Mouse (Mus musculus) bone marrow macrophage, adult 2 months (primary cell): ENCODE data around the gene Olfr1028. TPM values are rescaled to one million over a fixed set of nuclear protein-coding genes. Genes with fewer than 3 reads are reported as not detected.

ENCODE experiments used
- H3K27ac ChIP-seq: 2 replicates; pipeline ENCODE4 v1.5.1; 2012; ENCODE audit warnings: low read depth, low read length; ENCODE audit not compliant: insufficient read depth
- H3K4me1 ChIP-seq: 2 replicates; pipeline ENCODE4 v1.6.1; 2012; ENCODE audit warnings: low read length; ENCODE audit not compliant: control insufficient read depth, insufficient read depth
- H3K4me3 ChIP-seq: 2 replicates; pipeline ENCODE4 v1.5.1; 2012; ENCODE audit warnings: mild to moderate bottlenecking, low read length, moderate library complexity; ENCODE audit not compliant: insufficient read depth
- CTCF ChIP-seq: IDR thresholded peaks from 2 replicates; pipeline ENCODE4 v1.5.1; 2012; ENCODE audit warnings: low read depth, mild to moderate bottlenecking, low read length, moderate library complexity
- POLR2A ChIP-seq: IDR thresholded peaks from 2 replicates; pipeline ENCODE4 v1.6.1; 2012; ENCODE audit warnings: mild to moderate bottlenecking, low read depth, low read length, borderline replicate concordance
- polyA plus RNA-seq: library from polyadenylated mRNA; stranded (reverse); fragments of >200 nt; gene quantifications from 2 replicates; pipeline ENCODE4 v1.2.4, GENCODE M21; 2012; ENCODE audit not compliant: missing spikeins, insufficient read depth, insufficient read length

Gene Olfr1028
- not detected in 2 replicates for polyA plus RNA-seq

DNA sequence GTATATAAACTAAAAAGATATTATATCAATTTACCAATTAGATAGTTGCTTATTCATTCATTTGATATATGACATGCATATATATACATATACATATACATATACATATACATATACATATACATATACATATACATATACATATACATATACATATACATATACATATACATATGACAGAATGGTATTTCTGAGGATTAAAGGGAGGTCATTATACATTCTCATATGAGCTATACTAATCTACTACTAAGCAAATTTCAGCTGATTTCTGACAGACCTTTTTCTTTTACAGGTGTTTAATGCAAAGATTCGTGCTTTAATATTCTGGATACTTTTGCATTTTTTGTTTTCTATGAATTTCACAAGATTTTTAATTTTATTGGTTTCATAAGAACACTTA, at the start of gene Olfr1028:
Gene Olfr1028, plus strand, starts transcription at position 301 of the 400 bp plus-strand sequence.
- Histone ChIP-seq H3K27ac (no peak within 1 kb of the TSS), H3K4me1 (no peaks in the 10 kb centered on the region)
- TF ChIP-seq POLR2A, result no peak
- no peak for TF ChIP-seq CTCF

GRCm38 (mm10) chr2:85904952-85905351, 45.3 kb upstream of the Olfr1028 start, which contains the start of gene Olfr1024:
TSS of gene Olfr1024 (minus strand) at chr2:85905052.
- TF ChIP-seq POLR2A (no peak), CTCF (no peak)
- no peak within 1 kb of the TSS for H3K27ac ChIP-seq
- no peak within 1 kb of the TSS for H3K4me3 ChIP-seq
- H3K4me1 ChIP-seq, result no peaks in the 10 kb centered on the region

More for the DNA sequence above, at the start of gene Olfr1028:
- no peak within 1 kb of the TSS for H3K4me3 ChIP-seq

DNA sequence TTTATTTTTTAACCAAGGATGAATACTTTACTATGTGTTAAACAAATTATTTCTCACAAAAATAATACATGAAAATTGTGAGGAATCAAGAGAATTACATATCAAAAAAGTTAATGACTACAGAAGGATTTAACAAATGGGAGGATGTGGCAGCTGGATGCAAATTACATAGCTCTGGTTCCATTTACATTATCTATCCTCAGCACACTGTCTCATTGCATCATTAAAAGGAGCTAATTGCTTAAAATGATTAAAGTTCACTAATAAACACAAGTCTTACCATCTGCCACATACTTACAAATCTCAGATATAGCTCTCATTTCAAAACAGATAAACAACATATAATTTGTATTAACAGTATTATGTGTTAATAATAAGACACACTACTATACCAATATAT, 37.0 kb upstream of the Olfr1028 start:
- TF ChIP-seq POLR2A (no peak), CTCF (no peak)
- H3K27ac ChIP-seq, result no peak overlapping the region
- no peaks in the 10 kb centered on the region for H3K4me1 ChIP-seq

GRCm38 (mm10) chr2:85914893-85915292, 35.3 kb upstream of the Olfr1028 start, which contains the start of gene Olfr1025-ps1:
TSS of gene Olfr1025-ps1 (plus strand) at chr2:85915193.
- Histone ChIP-seq H3K4me3 (no peak within 1 kb of the TSS), H3K27ac (no peak within 1 kb of the TSS), H3K4me1 (no peaks in the 10 kb centered on the region)
- TF ChIP-seq POLR2A (no peak), CTCF (no peak)

More for the DNA sequence above, 37.0 kb upstream of the Olfr1028 start:
- H3K4me3 ChIP-seq, result no peak overlapping the region

GRCm38 (mm10) chr2:85921258-85921657, 29.0 kb upstream of the Olfr1028 start, which contains the start of gene Olfr1026:
TSS of gene Olfr1026 (plus strand) at chr2:85921558.
- Histone ChIP-seq H3K4me1 (no peaks in the 10 kb centered on the region), H3K4me3 (no peak within 1 kb of the TSS), H3K27ac (no peak within 1 kb of the TSS)
- no peak for TF ChIP-seq CTCF
- TF ChIP-seq POLR2A, result no peak

DNA sequence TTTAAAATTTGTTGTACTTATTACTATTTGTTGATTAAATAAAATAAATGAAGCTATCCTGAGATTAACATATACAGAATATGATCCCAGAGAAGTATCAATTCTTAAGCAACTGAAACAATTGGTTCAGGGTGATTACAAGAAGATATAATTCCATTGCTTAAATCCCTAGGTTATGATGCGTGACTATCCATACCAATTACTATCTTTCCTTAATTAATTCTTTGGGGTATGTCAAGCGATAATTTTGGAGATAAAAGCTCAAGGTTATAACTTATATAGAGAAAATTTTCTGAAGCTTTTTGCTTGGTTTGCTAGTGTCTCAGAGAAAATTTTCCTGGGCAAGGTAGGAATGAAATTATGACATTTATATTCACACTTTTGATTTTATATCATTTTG, 23.4 kb downstream of the Olfr1028 start, which contains the start of gene Olfr1029:
Gene Olfr1029, plus strand, starts transcription at position 301 of the 400 bp plus-strand sequence.
- no peak within 1 kb of the TSS for H3K27ac ChIP-seq
- TF ChIP-seq CTCF (no peak), POLR2A (no peak)
- no peak within 1 kb of the TSS for H3K4me3 ChIP-seq
- H3K4me1 ChIP-seq, result no peaks in the 10 kb centered on the region

- TF ChIP-seq CTCF, result no peak
- no peak for TF ChIP-seq POLR2A
- Histone ChIP-seq H3K4me3 (no peak within 1 kb of the TSS), H3K27ac (no peak within 1 kb of the TSS), H3K4me1 (no peaks in the 10 kb centered on the region)
Measured at GRCm38 (mm10) chr2:85978976-85979375, 28.7 kb downstream of the Olfr1028 start, which contains the start of gene Olfr1030. TSS of gene Olfr1030 (plus strand) at chr2:85979276.

GRCm38 (mm10) chr2:85990004-85990403, 39.8 kb downstream of the Olfr1028 start, which contains the start of gene Olfr1031:
TSS of gene Olfr1031 (plus strand) at chr2:85990304.
- Histone ChIP-seq H3K4me3 (no peak within 1 kb of the TSS), H3K4me1 (no peaks in the 10 kb centered on the region), H3K27ac (no peak within 1 kb of the TSS)
- TF ChIP-seq POLR2A (no peak), CTCF (no peak)

Other genes starting within 250 kb of the Olfr1028 start
- not detected in 2 replicates for gene Olfr1009, start 235.0 kb upstream of the Olfr1028 start, polyA plus RNA-seq
- gene Olfr1012, start 187.7 kb upstream of the Olfr1028 start, polyA plus RNA-seq, result not detected in 2 replicates
- not detected in 2 replicates for gene Olfr1013, start 183.3 kb upstream of the Olfr1028 start, polyA plus RNA-seq
- not detected in 2 replicates for gene Olfr1014, start 177.7 kb upstream of the Olfr1028 start, polyA plus RNA-seq
- not detected in 2 replicates for gene Olfr1015, start 168.4 kb upstream of the Olfr1028 start, polyA plus RNA-seq
- not detected in 2 replicates for gene Olfr1016, start 147.9 kb upstream of the Olfr1028 start, polyA plus RNA-seq
- not detected in 2 replicates for gene Olfr1018, start 132.0 kb upstream of the Olfr1028 start, polyA plus RNA-seq
- gene Olfr1019, start 105.0 kb upstream of the Olfr1028 start, polyA plus RNA-seq, result not detected in 2 replicates
- gene Olfr1020, start 103.4 kb upstream of the Olfr1028 start, polyA plus RNA-seq, result not detected in 2 replicates
- gene Olfr1022, start 81.8 kb upstream of the Olfr1028 start, polyA plus RNA-seq, result not detected in 2 replicates
- not detected in 2 replicates for gene Olfr1023, start 64.8 kb upstream of the Olfr1028 start, polyA plus RNA-seq
- gene Olfr1024, start 45.4 kb upstream of the Olfr1028 start, polyA plus RNA-seq, result not detected in 2 replicates
- gene Olfr1025-ps1, start 35.2 kb upstream of the Olfr1028 start, polyA plus RNA-seq, result not detected in 2 replicates
- gene Olfr1026, start 28.9 kb upstream of the Olfr1028 start, polyA plus RNA-seq, result not detected in 2 replicates
- not detected in 2 replicates for gene Olfr1029, start 23.5 kb downstream of the Olfr1028 start, polyA plus RNA-seq
- 0.24 TPM in 1 of 2 replicates, not detected in the other for gene Olfr1030, start 28.8 kb downstream of the Olfr1028 start, polyA plus RNA-seq
- gene Olfr1031, start 39.9 kb downstream of the Olfr1028 start, polyA plus RNA-seq, result not detected in 2 replicates
- not detected in 2 replicates for gene Olfr1032, start 55.1 kb downstream of the Olfr1028 start, polyA plus RNA-seq
- not detected in 2 replicates for gene Olfr1033, start 70.2 kb downstream of the Olfr1028 start, polyA plus RNA-seq
- gene Olfr1034, start 95.4 kb downstream of the Olfr1028 start, polyA plus RNA-seq, result not detected in 2 replicates
- not detected in 2 replicates for gene Olfr1036, start 123.6 kb downstream of the Olfr1028 start, polyA plus RNA-seq
- not detected in 2 replicates for gene Olfr1037, start 136.9 kb downstream of the Olfr1028 start, polyA plus RNA-seq
- gene Olfr1039, start 185.5 kb downstream of the Olfr1028 start, polyA plus RNA-seq, result not detected in 2 replicates
- gene Olfr1040, start 196.3 kb downstream of the Olfr1028 start, polyA plus RNA-seq, result not detected in 2 replicates
- gene Olfr1042, start 211.4 kb downstream of the Olfr1028 start, polyA plus RNA-seq, result 0.16 TPM in 1 of 2 replicates, not detected in the other
- gene Olfr1043, start 217.1 kb downstream of the Olfr1028 start, polyA plus RNA-seq, result not detected in 2 replicates
- gene Olfr1044, start 227.4 kb downstream of the Olfr1028 start, polyA plus RNA-seq, result not detected in 2 replicates
- not detected in 2 replicates for gene Olfr52, start 235.2 kb downstream of the Olfr1028 start, polyA plus RNA-seq